Mouse (Mus musculus) kidney, embryonic 14.5 days (tissue): Measurements from ENCODE around the gene Resf1. TPM values are rescaled to one million over a fixed set of nuclear protein-coding genes. Genes with fewer than 3 reads are reported as not detected.

Source experiments
- ATAC-seq: fragments of 200-750 bp; cut with Nextera tagmentation; 2 replicates; pipeline ENCODE4 v1.8.0; 2017; ENCODE audit warnings: moderate number of reproducible peaks, mild to moderate bottlenecking, moderate TSS enrichment, moderate library complexity; ENCODE audit not compliant: low FRiP score, low TSS enrichment
- H3K27ac ChIP-seq: fragments of 300-500 bp; sonication (generic); 2 replicates; pipeline ENCODE4 v1.5.1; 2014; ENCODE audit warnings: low read depth, mild to moderate bottlenecking, low read length, moderate library complexity, mixed read lengths
- H3K27me3 ChIP-seq: fragments of 300-500 bp; sonication (generic); 2 replicates; pipeline ENCODE4 v1.6.1; 2014; ENCODE audit warnings: mild to moderate bottlenecking, low read length; ENCODE audit not compliant: control insufficient read depth, insufficient read depth
- H3K36me3 ChIP-seq: fragments of 300-500 bp; sonication (generic); 2 replicates; pipeline ENCODE4 v1.6.1; 2014; ENCODE audit warnings: low read length, mixed read lengths; ENCODE audit not compliant: control insufficient read depth, insufficient read depth
- H3K4me1 ChIP-seq: fragments of 300-500 bp; sonication (generic); 2 replicates; pipeline ENCODE4 v1.6.1; 2014; ENCODE audit warnings: low read length, mixed read lengths; ENCODE audit not compliant: control insufficient read depth, insufficient read depth
- H3K4me2 ChIP-seq: fragments of 300-500 bp; sonication (generic); replicated peaks from 2 replicates; pipeline ENCODE4 v1.6.1; 2014; ENCODE audit warnings: low read depth, mild to moderate bottlenecking, low read length
- H3K4me3 ChIP-seq: fragments of 300-500 bp; sonication (generic); 2 replicates; pipeline ENCODE4 v1.5.1; 2014; ENCODE audit warnings: mild to moderate bottlenecking, low read length
- H3K9ac ChIP-seq: fragments of 300-500 bp; sonication (generic); 2 replicates; pipeline ENCODE4 v1.6.1; 2014; ENCODE audit warnings: low read depth, mild to moderate bottlenecking, low read length, moderate library complexity
- H3K9me3 ChIP-seq: fragments of 300-500 bp; sonication (generic); 2 replicates; pipeline ENCODE4 v1.6.1; 2016; ENCODE audit warnings: low read length; ENCODE audit not compliant: control insufficient read depth
- WGBS: fragments of 180-500 bp; shearing (Covaris S2); extraction: QIAGEN DNeasy Blood & Tissue Kit; methylation state at CpG from one replicate; pipeline ENCODE4 v1.1.7; 2014; 5-methylcytosine and 5-hydroxymethylcytosine counted together
- polyA plus RNA-seq: library from polyadenylated mRNA; unstranded; fragments of >200 nt; fragmentation: Nextera tagmentation; extraction: Ambion mirVana; gene quantifications from 2 replicates; pipeline ENCODE4 v1.2.1, GENCODE M21; 2014

Resf1 gene
- polyA plus RNA-seq, 1 experiment from 2014 or later = 69.5 TPM

DNA sequence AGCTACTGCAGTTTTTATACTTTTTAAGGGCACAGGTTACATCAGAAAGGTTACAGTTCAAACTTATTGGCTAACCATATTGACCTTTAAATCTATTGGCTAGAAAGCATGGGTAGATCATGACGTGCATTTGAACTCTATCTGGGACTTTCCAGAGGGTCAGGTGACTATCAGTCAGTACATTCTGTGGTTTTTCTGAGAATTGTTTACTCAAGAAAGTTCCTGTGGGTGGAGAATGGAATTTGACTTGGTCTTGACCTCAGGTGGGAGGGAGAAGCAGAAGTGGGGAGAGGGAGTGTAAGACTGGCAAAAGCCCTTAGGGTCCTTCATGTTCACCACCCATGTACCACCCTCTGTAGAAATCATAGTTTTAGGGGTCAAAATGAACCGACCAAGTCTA is 1.4 kb upstream of the Resf1 start:
- Histone ChIP-seq H3K4me2 (no peak overlapping the region), H3K9me3 (peaks cover 10% of the 10 kb centered on the region), H3K4me1 (peaks cover 8% of the 10 kb centered on the region; the same call in 1 of the 2 replicates), H3K9ac (no peak overlapping the region), H3K27ac (no peak overlapping the region), H3K4me3 (no peak overlapping the region), H3K27me3 (no peaks in the 10 kb centered on the region), H3K36me3 (peaks cover 6% of the 10 kb centered on the region; the same call in 1 of the 2 replicates)
- 48% methylated on average over 2 of the region's 2 CpGs for WGBS
- ATAC-seq = no peak

DNA sequence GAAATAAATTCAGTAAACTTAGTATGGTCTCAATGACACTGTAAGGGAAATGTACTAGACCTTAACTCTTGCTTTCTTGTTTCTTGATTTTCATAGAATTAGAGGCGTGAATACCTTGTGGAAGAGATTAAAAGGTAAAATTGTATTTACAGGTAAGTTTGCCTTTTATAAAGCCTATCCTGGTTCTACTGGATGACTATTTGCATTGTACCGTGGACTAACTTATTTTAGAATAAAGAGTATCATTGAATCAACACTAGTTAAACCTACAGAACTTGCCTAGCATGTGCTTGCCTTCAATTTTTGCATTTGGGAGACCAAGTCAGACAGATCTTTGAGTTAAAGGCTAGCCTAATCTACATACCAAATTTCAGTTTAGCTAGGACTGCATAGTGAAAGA is 1.0 kb downstream of the Resf1 start:
- no peak for ATAC-seq
- peaks cover 15% of the 10 kb centered on the region for H3K36me3 ChIP-seq
- H3K4me1 ChIP-seq = peaks cover 8% of the 10 kb centered on the region; the same call in 1 of the 2 replicates
- peak overlapping the region; percentile 92 for H3K9ac ChIP-seq
- 38% methylated on average over 2 of the region's 2 CpGs for WGBS
- no peak overlapping the region for H3K27ac ChIP-seq
- H3K4me2 ChIP-seq = peak overlapping the region; percentile 60
- H3K9me3 ChIP-seq = peaks cover 9% of the 10 kb centered on the region
- H3K27me3 ChIP-seq = no peaks in the 10 kb centered on the region
- peak overlapping the region; percentile 77 for H3K4me3 ChIP-seq

DNA sequence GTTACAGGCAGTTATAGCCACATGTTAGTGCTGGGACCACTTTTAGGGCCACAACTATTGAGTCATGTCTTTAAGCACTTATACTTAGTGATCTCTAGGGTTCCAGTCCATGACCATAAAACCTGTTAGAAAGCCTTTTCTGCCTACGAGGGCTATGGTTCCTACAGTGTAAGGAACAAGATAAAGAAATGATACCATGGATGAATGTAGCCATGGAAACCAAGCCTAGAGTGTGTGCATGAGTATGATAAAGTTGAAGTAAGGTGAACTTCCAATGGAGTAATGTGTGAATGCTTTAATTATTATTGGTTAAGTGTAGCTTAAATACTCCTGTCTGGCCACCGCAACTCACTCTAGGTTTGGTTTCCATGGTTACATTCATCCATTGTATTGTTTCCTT is 1.8 kb downstream of the Resf1 start:
- H3K27ac ChIP-seq = no peak overlapping the region
- WGBS = 79% methylated on average over 2 of the region's 2 CpGs
- H3K36me3 ChIP-seq = peaks cover 20% of the 10 kb centered on the region
- H3K4me2 ChIP-seq = peak overlapping the region; percentile 60
- no peak for ATAC-seq
- no peaks in the 10 kb centered on the region for H3K27me3 ChIP-seq
- H3K9ac ChIP-seq = peak overlapping the region; percentile 92; the same call in 1 of the 2 replicates
- H3K4me1 ChIP-seq = peaks cover 8% of the 10 kb centered on the region; the same call in 1 of the 2 replicates
- peak overlapping the region; percentile 77; the same call in 1 of the 2 replicates for H3K4me3 ChIP-seq
- peaks cover 1% of the 10 kb centered on the region; the same call in 1 of the 2 replicates for H3K9me3 ChIP-seq

DNA sequence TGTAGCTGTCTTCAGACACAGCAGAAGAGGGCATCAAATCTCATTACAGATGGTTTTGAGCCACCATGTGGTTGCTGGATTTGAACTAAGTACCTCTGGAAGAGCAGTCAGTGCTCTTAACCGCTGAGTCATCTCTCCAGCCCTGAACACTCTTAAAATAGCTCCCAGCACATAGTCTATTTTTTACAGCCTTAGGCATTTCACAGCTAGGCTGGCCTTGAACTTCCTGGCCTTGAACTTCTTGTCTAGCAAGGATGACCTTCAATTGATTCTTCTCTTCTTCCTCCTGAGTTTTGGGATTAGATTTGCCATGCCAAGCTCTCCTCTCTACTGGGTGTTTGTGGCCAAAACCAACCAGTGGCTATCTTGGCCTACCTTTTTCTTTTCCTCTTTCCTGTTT is 2.6 kb downstream of the Resf1 start:
- 92% methylated on average over 1 of the region's 1 CpGs for WGBS

DNA sequence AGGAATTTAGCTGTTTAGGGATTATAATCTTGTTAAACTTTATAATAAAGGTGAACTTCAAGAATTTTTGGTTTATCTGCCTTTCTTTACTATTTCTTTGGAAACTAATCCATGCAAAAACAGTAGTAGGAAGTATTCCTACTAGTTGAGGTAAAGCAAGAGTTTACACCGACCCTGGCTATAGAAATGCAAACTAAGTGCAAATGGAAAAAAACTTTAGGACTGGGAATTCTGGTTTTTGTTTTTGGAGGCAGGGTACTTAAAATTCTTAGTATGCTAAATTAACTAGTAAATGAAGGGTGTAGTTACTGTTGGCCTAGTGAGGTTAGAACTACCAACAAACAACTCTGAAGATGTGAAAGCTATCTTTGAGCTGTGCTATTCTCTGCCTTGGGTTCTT is 3.0 kb downstream of the Resf1 start:
- Histone ChIP-seq H3K27me3 (no peaks in the 10 kb centered on the region), H3K4me1 (peaks cover 8% of the 10 kb centered on the region; the same call in 1 of the 2 replicates), H3K9ac (no peak overlapping the region), H3K27ac (no peak overlapping the region), H3K9me3 (no peaks in the 10 kb centered on the region; the same call in 1 of the 2 replicates), H3K36me3 (peaks cover 24% of the 10 kb centered on the region), H3K4me3 (no peak overlapping the region), H3K4me2 (no peak overlapping the region)
- 49% methylated on average over 1 of the region's 1 CpGs for WGBS
- no peak for ATAC-seq

More for the DNA sequence above, 2.6 kb downstream of the Resf1 start:
- no peak overlapping the region for H3K9ac ChIP-seq
- no peak overlapping the region for H3K4me2 ChIP-seq
- no peak overlapping the region for H3K27ac ChIP-seq
- no peak for ATAC-seq
- H3K27me3 ChIP-seq = no peaks in the 10 kb centered on the region
- H3K9me3 ChIP-seq = no peaks in the 10 kb centered on the region; the same call in 1 of the 2 replicates
- no peak overlapping the region for H3K4me3 ChIP-seq
- peaks cover 8% of the 10 kb centered on the region; the same call in 1 of the 2 replicates for H3K4me1 ChIP-seq
- peaks cover 21% of the 10 kb centered on the region for H3K36me3 ChIP-seq

DNA sequence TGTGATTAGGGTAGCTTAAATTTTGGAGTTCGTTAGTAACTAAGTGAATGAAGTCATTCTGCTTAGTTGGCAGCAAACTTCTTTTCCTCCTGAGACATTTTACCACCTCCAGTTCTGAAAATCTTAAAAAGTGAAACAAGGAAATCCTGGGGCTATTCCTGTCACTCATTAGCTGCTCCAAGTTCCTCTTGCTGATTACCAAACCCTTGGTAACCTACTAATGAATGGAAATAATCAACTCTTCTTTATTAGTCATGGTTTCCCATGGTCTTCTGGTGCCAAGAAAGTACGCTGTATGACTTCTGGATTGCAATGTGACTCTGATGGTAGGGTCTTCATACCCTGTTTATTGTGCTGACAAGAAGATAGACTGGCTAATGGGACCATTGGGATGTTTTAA is 5.7 kb downstream of the Resf1 start:
- Histone ChIP-seq H3K27ac (no peak overlapping the region), H3K4me3 (no peak overlapping the region), H3K4me2 (no peak overlapping the region), H3K9me3 (no peaks in the 10 kb centered on the region), H3K27me3 (no peaks in the 10 kb centered on the region), H3K36me3 (peaks cover 40% of the 10 kb centered on the region), H3K9ac (no peak overlapping the region), H3K4me1 (peaks cover 8% of the 10 kb centered on the region; the same call in 1 of the 2 replicates)
- no peak for ATAC-seq
- WGBS = 93% methylated on average over 2 of the region's 2 CpGs

DNA sequence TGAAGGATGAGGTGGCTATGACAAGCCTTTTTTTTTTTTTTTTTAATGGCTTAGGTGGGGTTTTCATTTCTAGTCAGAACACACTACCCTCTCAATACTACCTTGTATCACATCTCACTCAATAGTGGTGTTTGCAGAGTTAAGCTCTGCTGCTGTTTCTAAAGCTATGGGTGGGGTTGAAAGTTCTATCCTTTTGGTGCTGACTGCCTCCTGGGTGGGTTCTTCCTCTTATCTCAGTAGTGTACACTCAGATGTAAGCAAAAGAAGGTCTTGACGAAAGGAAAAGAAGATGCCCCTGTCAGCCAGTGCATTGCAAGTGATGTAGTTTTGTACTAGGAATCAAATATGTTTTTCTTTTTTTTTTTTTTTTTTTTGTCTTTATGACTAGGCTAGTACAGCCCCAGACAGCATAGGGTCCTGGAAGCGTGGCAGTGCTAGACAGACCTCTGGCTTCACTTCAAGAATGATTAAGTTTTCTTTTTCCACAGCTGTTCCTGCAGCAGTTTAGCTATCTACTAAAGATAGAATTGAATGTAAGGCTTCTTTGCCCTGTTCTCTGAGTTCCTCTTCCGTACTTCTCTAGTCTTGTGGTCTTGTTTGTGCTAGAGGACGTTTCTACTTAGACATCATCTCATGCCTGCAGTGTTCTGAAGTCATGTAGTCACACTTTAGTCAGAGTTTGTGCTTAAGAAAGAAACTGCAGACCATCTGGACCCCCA is 14.5 kb downstream of the Resf1 start:
- Histone ChIP-seq H3K4me3 (no peak overlapping the region), H3K27me3 (no peaks in the 10 kb centered on the region), H3K36me3 (peaks cover 69% of the 10 kb centered on the region), H3K9ac (no peak overlapping the region), H3K9me3 (no peaks in the 10 kb centered on the region), H3K4me1 (no peaks in the 10 kb centered on the region), H3K27ac (no peak overlapping the region), H3K4me2 (no peak overlapping the region)
- no peak for ATAC-seq
- 93% methylated on average over 4 of the region's 4 CpGs for WGBS

DNA sequence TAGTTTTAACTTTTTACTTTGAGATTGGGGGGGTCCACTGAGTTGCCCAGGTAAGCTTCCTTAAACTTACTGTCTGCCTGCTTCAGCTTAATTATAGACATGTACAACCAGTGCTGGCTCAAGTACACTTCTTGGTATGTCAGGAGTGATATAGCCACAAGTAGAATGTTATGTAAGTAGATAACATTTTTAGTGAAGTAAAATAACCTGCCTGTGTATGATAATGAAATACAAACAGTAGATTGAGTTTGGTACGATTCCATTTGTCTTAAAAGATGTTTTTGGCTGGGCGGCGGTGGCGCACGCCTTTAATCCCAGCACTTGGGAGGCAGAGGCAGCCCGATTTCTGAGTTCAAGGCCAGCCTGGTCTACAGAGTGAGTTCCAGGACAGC is 15.0 kb downstream of the Resf1 start:
- no peak for ATAC-seq
- 98% methylated on average over 6 of the region's 6 CpGs for WGBS

DNA sequence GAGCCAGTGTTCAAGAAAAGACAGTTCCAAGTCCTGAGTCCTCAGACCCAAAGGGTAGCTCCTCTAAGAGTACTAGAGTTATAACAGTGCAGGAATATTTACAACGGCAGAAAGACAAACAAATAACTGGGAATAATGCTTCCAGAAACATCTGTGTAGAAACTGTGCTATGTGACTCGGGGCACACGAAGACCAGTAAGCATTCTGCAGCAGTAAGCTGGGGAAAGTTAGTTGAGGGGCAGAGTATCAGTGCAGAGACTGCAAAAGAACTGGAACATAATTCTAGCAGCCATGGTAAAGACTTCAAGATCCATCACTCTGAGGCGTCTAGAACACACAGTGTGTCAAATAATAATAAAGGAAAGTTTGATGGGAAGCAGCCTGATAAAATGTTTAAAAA is 19.9 kb downstream of the Resf1 start:
- no peak for ATAC-seq
- no peak overlapping the region for H3K27ac ChIP-seq
- no peaks in the 10 kb centered on the region for H3K4me1 ChIP-seq
- H3K9me3 ChIP-seq = no peaks in the 10 kb centered on the region
- H3K4me3 ChIP-seq = no peak overlapping the region
- H3K27me3 ChIP-seq = no peaks in the 10 kb centered on the region
- H3K36me3 ChIP-seq = peaks cover 76% of the 10 kb centered on the region
- H3K4me2 ChIP-seq = no peak overlapping the region
- H3K9ac ChIP-seq = no peak overlapping the region
- 97% methylated on average over 4 of the region's 4 CpGs for WGBS

More for the DNA sequence above, 15.0 kb downstream of the Resf1 start:
- H3K9me3 ChIP-seq = no peaks in the 10 kb centered on the region
- H3K36me3 ChIP-seq = peaks cover 74% of the 10 kb centered on the region
- H3K27me3 ChIP-seq = no peaks in the 10 kb centered on the region
- no peak overlapping the region for H3K4me2 ChIP-seq
- no peak overlapping the region for H3K4me3 ChIP-seq
- H3K9ac ChIP-seq = no peak overlapping the region
- H3K4me1 ChIP-seq = no peaks in the 10 kb centered on the region
- no peak overlapping the region for H3K27ac ChIP-seq
